Mouse (Mus musculus) cortical plate, adult 2 months (tissue): ENCODE data around the gene Ttll11. TPM values are rescaled to one million over a fixed set of nuclear protein-coding genes. Genes with fewer than 3 reads are reported as not detected.

Source experiments
- H3K27ac ChIP-seq: fragments of 200-500 bp; 2 replicates; pipeline ENCODE4 v1.5.1; 2012; ENCODE audit warnings: low read length, control low read depth, inconsistent platforms; ENCODE audit not compliant: insufficient read depth
- H3K4me1 ChIP-seq: fragments of 200-500 bp; 2 replicates; pipeline ENCODE4 v1.6.1; 2011; ENCODE audit warnings: low read length; ENCODE audit not compliant: control insufficient read depth, insufficient read depth
- H3K4me3 ChIP-seq: fragments of 200-500 bp; 2 replicates; pipeline ENCODE4 v1.5.1; 2011; ENCODE audit warnings: mild to moderate bottlenecking, low read length, control low read depth; ENCODE audit not compliant: insufficient read depth
- CTCF ChIP-seq: fragments of 200-500 bp; IDR thresholded peaks from 2 replicates; pipeline ENCODE4 v1.5.1; 2011; ENCODE audit warnings: mild to moderate bottlenecking, control low read depth, low read length; ENCODE audit not compliant: insufficient read depth; ENCODE audit errors: extremely low read depth
- POLR2A ChIP-seq: fragments of 200-500 bp; IDR thresholded peaks from 2 replicates; pipeline ENCODE4 v1.6.1; 2011; ENCODE audit warnings: mild to moderate bottlenecking, low read length, control low read depth; ENCODE audit not compliant: insufficient read depth; ENCODE audit errors: extremely low read depth
- polyA plus RNA-seq: library from polyadenylated mRNA; depleted of rRNA; stranded (reverse); fragments of >200 nt; gene quantifications from 2 replicates; pipeline ENCODE4 v1.2.3, GENCODE M21; 2012

Ttll11 gene
- polyA plus RNA-seq, 1 experiment, result 36.1 TPM

- TF ChIP-seq CTCF, result no peak
- TF ChIP-seq POLR2A, result no peak
- Histone ChIP-seq H3K27ac (0 out of 2 replicates have a peak overlapping the region, but pooled peaks have one; percentile 48), H3K4me1 (peaks cover 8% of the 10 kb centered on the region), H3K4me3 (no peak overlapping the region)
Measured at GRCm38 (mm10) chr2:35816056-35816661, 163.6 kb downstream of the Ttll11 start.

- no peak for TF ChIP-seq CTCF
- no peak for TF ChIP-seq POLR2A
Measured at GRCm38 (mm10) chr2:35812561-35812933, 167.2 kb downstream of the Ttll11 start.

GRCm38 (mm10) chr2:35811801-35812560 is 167.7 kb downstream of the Ttll11 start:
- TF ChIP-seq POLR2A (no peak), CTCF (no peak)
- no peak overlapping the region for H3K4me3 ChIP-seq
- peaks cover 15% of the 10 kb centered on the region for H3K4me1 ChIP-seq
- no peak overlapping the region for H3K27ac ChIP-seq

More at GRCm38 (mm10) chr2:35812561-35812933, 167.2 kb downstream of the Ttll11 start:
- H3K4me3 ChIP-seq, result no peak overlapping the region
- no peak overlapping the region for H3K27ac ChIP-seq
- peaks cover 15% of the 10 kb centered on the region for H3K4me1 ChIP-seq

GRCm38 (mm10) chr2:35810027-35810426 is 169.7 kb downstream of the Ttll11 start:
- no peak overlapping the region for H3K4me3 ChIP-seq
- H3K4me1 ChIP-seq, result peaks cover 14% of the 10 kb centered on the region
- H3K27ac ChIP-seq, result no peak overlapping the region
- no peak for TF ChIP-seq CTCF

- no peak for TF ChIP-seq POLR2A
- no peak for TF ChIP-seq CTCF
- peaks cover 14% of the 10 kb centered on the region for H3K4me1 ChIP-seq
Measured at GRCm38 (mm10) chr2:35809141-35809540, 170.6 kb downstream of the Ttll11 start.

GRCm38 (mm10) chr2:35805881-35806280 is 173.8 kb downstream of the Ttll11 start:
- no peak overlapping the region for H3K4me3 ChIP-seq
- TF ChIP-seq CTCF, result no peak
- no peak for TF ChIP-seq POLR2A
- H3K4me1 ChIP-seq, result peaks cover 9% of the 10 kb centered on the region; the same call in 1 of the 2 replicates
- H3K27ac ChIP-seq, result no peak overlapping the region

More at GRCm38 (mm10) chr2:35809141-35809540, 170.6 kb downstream of the Ttll11 start:
- no peak overlapping the region for H3K27ac ChIP-seq
- H3K4me3 ChIP-seq, result no peak overlapping the region

- Histone ChIP-seq H3K4me1 (0 out of 2 replicates have a peak, but pooled peaks cover 2% of the 10 kb centered on the region), H3K4me3 (no peak overlapping the region), H3K27ac (no peak overlapping the region)
- TF ChIP-seq CTCF, result no peak
- TF ChIP-seq POLR2A, result no peak
Measured at GRCm38 (mm10) chr2:35803095-35803494, 176.6 kb downstream of the Ttll11 start.

GRCm38 (mm10) chr2:35801759-35802158 is 178.0 kb downstream of the Ttll11 start:
- Histone ChIP-seq H3K4me3 (no peak overlapping the region), H3K27ac (no peak overlapping the region), H3K4me1 (0 out of 2 replicates have a peak, but pooled peaks cover 2% of the 10 kb centered on the region)
- TF ChIP-seq CTCF (no peak), POLR2A (no peak)

GRCm38 (mm10) chr2:35799073-35799472 is 180.6 kb downstream of the Ttll11 start:
- no peak overlapping the region for H3K4me3 ChIP-seq
- TF ChIP-seq POLR2A (no peak), CTCF (no peak)
- H3K27ac ChIP-seq, result no peak overlapping the region

GRCm38 (mm10) chr2:35797998-35798397 is 181.7 kb downstream of the Ttll11 start:
- no peak overlapping the region for H3K27ac ChIP-seq
- TF ChIP-seq CTCF, result no peak
- no peak for TF ChIP-seq POLR2A
- no peak overlapping the region for H3K4me3 ChIP-seq
- H3K4me1 ChIP-seq, result no peaks in the 10 kb centered on the region

More at GRCm38 (mm10) chr2:35799073-35799472, 180.6 kb downstream of the Ttll11 start:
- H3K4me1 ChIP-seq, result no peaks in the 10 kb centered on the region
